Mouse (Mus musculus) bone marrow macrophage, adult 2 months (primary cell): Measurements from ENCODE around the gene Dll1.

Source experiments
- CTCF ChIP-seq: IDR thresholded peaks from 2 replicates; pipeline ENCODE4 v1.5.1; 2012; ENCODE audit warnings: low read depth, mild to moderate bottlenecking, low read length, moderate library complexity
- POLR2A ChIP-seq: IDR thresholded peaks from 2 replicates; pipeline ENCODE4 v1.6.1; 2012; ENCODE audit warnings: mild to moderate bottlenecking, low read depth, low read length, borderline replicate concordance

DNA sequence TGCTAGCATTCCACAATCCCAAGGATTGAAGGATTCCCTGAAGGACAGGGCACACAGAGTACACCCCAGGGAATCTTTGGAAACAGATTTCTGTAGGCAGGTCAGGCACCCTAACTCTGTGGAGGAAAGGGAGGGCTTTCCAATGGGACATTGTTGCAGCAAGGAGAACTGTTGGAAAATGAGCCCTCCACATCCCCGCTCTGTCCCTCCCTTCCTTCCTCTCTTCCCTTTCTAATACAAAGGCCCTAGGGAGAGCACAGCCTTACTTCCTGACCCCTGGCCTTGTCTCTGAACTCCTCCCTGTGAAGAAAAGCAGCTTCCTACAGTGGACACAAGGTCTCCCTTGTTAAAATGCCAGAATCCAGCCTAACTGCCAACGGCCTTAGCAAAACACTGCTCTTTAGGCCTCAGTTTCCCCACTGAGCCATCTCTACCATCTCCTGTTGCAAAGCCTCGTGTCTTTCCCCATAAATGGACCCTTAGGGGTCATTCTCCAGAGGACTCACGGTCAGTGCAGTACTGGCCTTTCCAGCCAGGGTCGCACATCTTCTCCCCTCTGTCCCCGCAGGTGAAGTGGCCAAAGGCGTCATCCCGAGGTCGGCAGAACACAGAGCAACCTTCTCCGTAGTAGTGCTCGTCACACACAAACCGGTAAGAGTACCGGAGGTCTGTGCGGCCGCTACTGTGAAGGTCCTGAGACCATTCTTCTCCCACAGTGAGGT, 3.6 kb downstream of the Dll1 start:
- TF ChIP-seq POLR2A (no peak), CTCF (no peak)
